In the genomic region with DNA sequence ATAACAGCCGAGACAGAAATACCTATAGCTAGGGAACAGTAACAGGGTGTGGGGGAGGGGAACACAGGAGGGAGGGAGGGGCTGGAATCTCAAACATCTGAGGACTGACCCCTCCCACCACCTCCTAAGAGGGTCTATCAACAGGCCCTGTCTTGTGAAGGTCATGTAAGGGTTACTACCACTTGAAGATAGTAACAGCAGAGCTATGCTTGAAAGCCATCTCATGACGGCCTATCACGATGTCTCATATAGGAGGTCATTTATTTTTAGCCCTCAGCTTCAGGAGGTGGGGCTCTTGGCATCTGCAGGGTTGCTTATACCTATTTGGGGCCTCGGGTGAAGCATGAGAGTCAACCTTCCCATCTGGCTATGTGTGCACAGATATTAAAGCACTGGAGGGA, we compare ENCODE assay signal across 17 mouse cellular contexts. TPM values are rescaled to one million over a fixed set of nuclear protein-coding genes. Genes with fewer than 3 reads are reported as not detected.
DNase-seq lines count a peak whose midpoint lies in the region; ATAC-seq and TF ChIP-seq lines count a peak whose summit lies in the region.
"Had no signal": no experiment of that assay in that cellular context is flagged by ENCODE, and none has a peak within 500 bp of the region (broad histone marks: within the 10 kb centered on the region; RNA-seq: fewer than 3 reads in every experiment).

No protein-coding gene starts in this region.

- no peaks in the 10 kb centered on the region for H3K4me1 ChIP-seq in lung, embryonic 16.5 days (replicated peaks; ENCODE audit: control insufficient read depth, insufficient read depth, low read length)
- H3K4me1 ChIP-seq in embryonic facial prominence, embryonic 15.5 days, result no peaks in the 10 kb centered on the region
- H3K4me1 ChIP-seq in heart, embryonic 13.5 days, result peaks cover 34% of the 10 kb centered on the region
- H3K4me1 ChIP-seq in limb, embryonic 15.5 days, result peaks cover 8% of the 10 kb centered on the region; the same call in 1 of the 2 replicates
- H3K4me1 ChIP-seq: forebrain, embryonic 13.5 days; neural tube, embryonic 13.5 days had no signal

- H3K9me3 ChIP-seq in lung, embryonic 16.5 days (ENCODE audit: control insufficient read depth, low read length), result no peaks in the 10 kb centered on the region
- H3K9me3 ChIP-seq in embryonic facial prominence, embryonic 15.5 days (replicated peaks), result no peaks in the 10 kb centered on the region
- H3K9me3 ChIP-seq in heart, embryonic 13.5 days, result no peaks in the 10 kb centered on the region
- no peaks in the 10 kb centered on the region for H3K9me3 ChIP-seq in limb, embryonic 15.5 days
- H3K9me3 ChIP-seq: forebrain, embryonic 13.5 days; neural tube, embryonic 13.5 days had no signal

- 21% methylated on average over 4 of the region's 4 CpGs for WGBS in lung, embryonic 16.5 days
- 47% methylated on average over 4 of the region's 4 CpGs for WGBS in embryonic facial prominence, embryonic 15.5 days
- WGBS in heart, embryonic 13.5 days, result 16% methylated on average over 4 of the region's 4 CpGs
- 47% methylated on average over 4 of the region's 4 CpGs for WGBS in limb, embryonic 15.5 days

- H3K27ac ChIP-seq in lung, embryonic 16.5 days (ENCODE audit: low read length), result no peak overlapping the region
- H3K27ac ChIP-seq in embryonic facial prominence, embryonic 15.5 days (replicated peaks), result no peak overlapping the region
- peak overlapping the region; percentile 97 for H3K27ac ChIP-seq in heart, embryonic 13.5 days (replicated peaks)
- H3K27ac ChIP-seq in limb, embryonic 15.5 days, result no peak overlapping the region
- no peak overlapping the region for H3K27ac ChIP-seq in layer of hippocampus, adult 2 months
- H3K27ac ChIP-seq: forebrain, embryonic 13.5 days; kidney, postnatal 0 days; liver, embryonic 12.5 days; neural tube, embryonic 13.5 days had no signal

- H3K36me3 ChIP-seq in lung, embryonic 16.5 days (ENCODE audit: control insufficient read depth, insufficient read depth, low read length), result no peaks in the 10 kb centered on the region
- no peaks in the 10 kb centered on the region for H3K36me3 ChIP-seq in embryonic facial prominence, embryonic 15.5 days
- no peaks in the 10 kb centered on the region for H3K36me3 ChIP-seq in heart, embryonic 13.5 days
- no peaks in the 10 kb centered on the region for H3K36me3 ChIP-seq in limb, embryonic 15.5 days
- H3K36me3 ChIP-seq: liver, embryonic 12.5 days; neural tube, embryonic 13.5 days had no signal

- H3K9ac ChIP-seq in lung, embryonic 16.5 days (ENCODE audit: low read length), result no peak overlapping the region
- H3K9ac ChIP-seq in embryonic facial prominence, embryonic 15.5 days, result no peak overlapping the region
- H3K9ac ChIP-seq in heart, embryonic 13.5 days, result peak overlapping the region; percentile 30; the same call in 1 of the 2 replicates
- no peak overlapping the region for H3K9ac ChIP-seq in limb, embryonic 15.5 days
- H3K9ac ChIP-seq: forebrain, embryonic 13.5 days; liver, embryonic 12.5 days; neural tube, embryonic 13.5 days had no signal

- H3K4me3 ChIP-seq in lung, embryonic 16.5 days (ENCODE audit: low read length), result no peak overlapping the region
- no peak overlapping the region for H3K4me3 ChIP-seq in embryonic facial prominence, embryonic 15.5 days (replicated peaks)
- H3K4me3 ChIP-seq in heart, embryonic 13.5 days, result no peak overlapping the region
- no peak overlapping the region for H3K4me3 ChIP-seq in limb, embryonic 15.5 days
- H3K4me3 ChIP-seq in layer of hippocampus, adult 2 months, result no peak overlapping the region
- H3K4me3 ChIP-seq: forebrain, embryonic 13.5 days; liver, embryonic 12.5 days; neural tube, embryonic 13.5 days had no signal

- no peak overlapping the region for H3K4me2 ChIP-seq in lung, embryonic 16.5 days (ENCODE audit: low read depth, low read length)
- H3K4me2 ChIP-seq in embryonic facial prominence, embryonic 15.5 days (replicated peaks), result no peak overlapping the region
- peak overlapping the region; percentile 54 for H3K4me2 ChIP-seq in heart, embryonic 13.5 days
- H3K4me2 ChIP-seq in limb, embryonic 15.5 days, result no peak overlapping the region
- H3K4me2 ChIP-seq: forebrain, embryonic 13.5 days; liver, embryonic 12.5 days; neural tube, embryonic 13.5 days had no signal

- no peaks in the 10 kb centered on the region for H3K27me3 ChIP-seq in lung, embryonic 16.5 days (ENCODE audit: control insufficient read depth, insufficient read depth, low read depth, low read length)
- H3K27me3 ChIP-seq in embryonic facial prominence, embryonic 15.5 days, result no peaks in the 10 kb centered on the region
- no peaks in the 10 kb centered on the region for H3K27me3 ChIP-seq in heart, embryonic 13.5 days (replicated peaks)
- H3K27me3 ChIP-seq in limb, embryonic 15.5 days, result no peaks in the 10 kb centered on the region
- H3K27me3 ChIP-seq: neural tube, embryonic 13.5 days had no signal

- TF ChIP-seq CTCF in layer of hippocampus, adult 2 months (conservative IDR thresholded peaks at IDR 0.05), result no peak

- DNase-seq in lung, postnatal 4 days, result no peak
- no peak for DNase-seq in layer of hippocampus, adult 9-11 months
- no peak for DNase-seq in layer of hippocampus, adult 2 months (ENCODE audit: low spot score in 2 of 2)
- DNase-seq: B cell, adult 2 months; lung, postnatal 10 days had no signal

- ATAC-seq in lung, embryonic 16.5 days (ENCODE audit: low read depth), result peak; percentile 23; the same call in 1 of the 2 replicates
- ATAC-seq in embryonic facial prominence, embryonic 15.5 days (ENCODE audit: insufficient number of reproducible peaks, low FRiP score, low TSS enrichment, low read depth), result 0 out of 2 replicates have a peak, but pooled peaks have one; percentile 51
- ATAC-seq in heart, embryonic 13.5 days (ENCODE audit: extremely low read depth, insufficient number of reproducible peaks, low FRiP score, low TSS enrichment), result peak; percentile 89
- ATAC-seq in limb, embryonic 15.5 days (ENCODE audit: insufficient number of reproducible peaks, low FRiP score, low TSS enrichment, low read depth), result peak; percentile 75; the same call in 1 of the 2 replicates
- no peak for ATAC-seq in activated CD4-positive, CD25-positive, alpha-beta regulatory T cell, adult 4 months
- ATAC-seq: forebrain, embryonic 13.5 days; liver, embryonic 12.5 days had no signal

RNA-seq across cellular contexts. Expression of gene Prss54, which starts 20.7 kb away (rescaled TPM):
- polyA plus RNA-seq in lung, embryonic 16.5 days (2015; fragmentation: Nextera tagmentation; extraction: Ambion mirVana), result not detected in 2 replicates
- polyA plus RNA-seq in embryonic facial prominence, embryonic 15.5 days (2015; fragmentation: Nextera tagmentation; extraction: Ambion mirVana), result not detected in 2 replicates
- polyA plus RNA-seq in heart, embryonic 13.5 days (2015; fragmentation: Nextera tagmentation; extraction: Ambion mirVana), result not detected in 2 replicates
- polyA plus RNA-seq in limb, embryonic 15.5 days (2015; fragmentation: Nextera tagmentation; extraction: Ambion mirVana), result not detected in 2 replicates
- polyA plus RNA-seq in activated CD4-positive, CD25-positive, alpha-beta regulatory T cell, adult 4 months (2017; shearing (Covaris generic)), result not detected
- under 1 TPM in 1 of 2 experiments, not detected in 1; 0.42 TPM for total RNA-seq in layer of hippocampus, adult 2 months (2021)
- total RNA-seq: left cerebral cortex, postnatal 10 days; MEL; monocyte, adult 5-6 weeks had no signal
- polyA plus RNA-seq: forebrain, embryonic 13.5 days; kidney, postnatal 0 days; liver, embryonic 12.5 days; neural tube, embryonic 13.5 days had no signal

RNA-seq across cellular contexts. Expression of gene Gins3, which starts 36.4 kb away (rescaled TPM):
- polyA plus RNA-seq in lung, embryonic 16.5 days (2015; fragmentation: Nextera tagmentation; extraction: Ambion mirVana), result 20.7 and 21.6 TPM in 2 replicates
- 17.3 and 18.9 TPM in 2 replicates for polyA plus RNA-seq in embryonic facial prominence, embryonic 15.5 days (2015; fragmentation: Nextera tagmentation; extraction: Ambion mirVana)
- 15.7 and 16.4 TPM in 2 replicates for polyA plus RNA-seq in heart, embryonic 13.5 days (2015; fragmentation: Nextera tagmentation; extraction: Ambion mirVana)
- polyA plus RNA-seq in limb, embryonic 15.5 days (2015; fragmentation: Nextera tagmentation; extraction: Ambion mirVana), result 17.7 and 18.5 TPM in 2 replicates
- 10 to 100 TPM in 1 of 2 experiments, 1 to 10 TPM in 1; 7.0 to 10.1 TPM for polyA plus RNA-seq in activated CD4-positive, CD25-positive, alpha-beta regulatory T cell, adult 4 months (2017; shearing (Covaris generic))
- total RNA-seq in layer of hippocampus, adult 2 months (2021), result 1 to 10 TPM; 1.9 to 2.9 TPM
